In the genomic region with DNA sequence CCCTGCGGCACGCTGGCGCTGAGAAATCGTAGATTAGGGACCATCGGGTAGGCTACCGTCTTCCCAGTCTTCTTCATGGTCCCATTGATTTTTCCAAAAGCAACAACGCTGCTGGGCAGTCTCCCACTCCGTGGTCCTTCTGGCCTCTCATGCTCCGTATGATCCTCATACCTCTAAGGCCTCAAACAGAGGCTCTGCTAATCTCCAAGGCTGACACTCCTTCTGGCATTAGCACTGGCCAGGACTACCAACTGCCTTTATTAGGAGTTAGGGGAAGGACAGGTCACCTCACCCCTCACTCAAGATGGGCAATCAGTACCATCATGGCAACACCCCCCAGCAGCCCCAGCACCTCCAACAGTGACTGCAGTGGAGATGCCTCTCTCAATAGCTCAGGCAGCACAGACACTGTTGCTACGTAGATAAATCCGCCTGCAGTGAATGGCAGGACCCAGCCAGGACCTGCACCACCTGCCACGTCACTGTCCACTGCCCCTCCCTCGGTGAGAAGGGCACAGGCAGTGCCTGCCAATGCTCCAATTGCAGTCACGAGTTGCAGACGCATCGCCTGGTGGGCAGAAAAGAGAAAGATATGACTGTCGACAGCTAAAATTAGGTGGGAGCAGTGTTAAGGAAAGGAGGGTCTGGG, we compare ENCODE assay signal across 8 mouse cellular contexts. TPM values are rescaled to one million over a fixed set of nuclear protein-coding genes. Genes with fewer than 3 reads are reported as not detected.
DNase-seq lines count a peak whose midpoint lies in the region; ATAC-seq and TF ChIP-seq lines count a peak whose summit lies in the region.

No protein-coding gene starts in this region.

- no peak for TF ChIP-seq CTCF in lung, embryonic 14.5 days (IDR thresholded peaks at IDR 0.05; ENCODE audit: low read depth)

- H3K9me3 ChIP-seq in lung, embryonic 14.5 days (ENCODE audit: low read depth, low read length), result no peaks in the 10 kb centered on the region
- no peaks in the 10 kb centered on the region for H3K9me3 ChIP-seq in forebrain, embryonic 11.5 days (ENCODE audit: control insufficient read depth, low read length)
- no peaks in the 10 kb centered on the region for H3K9me3 ChIP-seq in hindbrain, embryonic 12.5 days (replicated peaks)
- no peaks in the 10 kb centered on the region for H3K9me3 ChIP-seq in midbrain, embryonic 15.5 days

- 67% methylated on average over 17 of the region's 17 CpGs for WGBS in lung, embryonic 14.5 days
- WGBS in forebrain, embryonic 11.5 days, result 52% methylated on average over 17 of the region's 17 CpGs
- WGBS in hindbrain, embryonic 12.5 days, result 52% methylated on average over 17 of the region's 17 CpGs
- WGBS in midbrain, embryonic 15.5 days, result 34% methylated on average over 17 of the region's 17 CpGs

- H3K36me3 ChIP-seq in lung, embryonic 14.5 days (ENCODE audit: insufficient read depth), result peaks cover 25% of the 10 kb centered on the region
- peaks cover 10% of the 10 kb centered on the region for H3K36me3 ChIP-seq in forebrain, embryonic 11.5 days (ENCODE audit: control insufficient read depth, insufficient read depth, low read length)
- H3K36me3 ChIP-seq in hindbrain, embryonic 12.5 days, result peaks cover 17% of the 10 kb centered on the region
- peaks cover 9% of the 10 kb centered on the region; the same call in 1 of the 2 replicates for H3K36me3 ChIP-seq in midbrain, embryonic 15.5 days (replicated peaks)

- no peak for ATAC-seq in lung, embryonic 14.5 days (ENCODE audit: insufficient read depth)
- ATAC-seq in forebrain, embryonic 11.5 days (replicated peaks; ENCODE audit: low FRiP score), result no peak
- ATAC-seq in hindbrain, embryonic 12.5 days (ENCODE audit: low FRiP score), result no peak
- no peak for ATAC-seq in midbrain, embryonic 15.5 days (replicated peaks)
- no peak for ATAC-seq in erythroid progenitor cell, adult 5-6 weeks (replicated peaks; ENCODE audit: low FRiP score, poor library complexity, severe bottlenecking)

- no peak for DNase-seq in lung, embryonic 14.5 days
- DNase-seq in lung, postnatal 36 days, result no peak
- DNase-seq in forebrain, embryonic 11.5 days (ENCODE audit: low spot score), result peak; percentile 58
- DNase-seq in left cerebral cortex, adult 18-20 months (ENCODE audit: low spot score in 2 of 2), result no peak
- no peak for DNase-seq in Muller cell, postnatal 12 days (ENCODE audit: inconsistent ontology term)

- peaks cover 39% of the 10 kb centered on the region; the same call in 1 of the 2 replicates for H3K4me1 ChIP-seq in lung, embryonic 14.5 days (ENCODE audit: insufficient read depth)
- peaks cover 42% of the 10 kb centered on the region for H3K4me1 ChIP-seq in forebrain, embryonic 11.5 days (replicated peaks; ENCODE audit: control insufficient read depth, insufficient read depth, low read length)
- H3K4me1 ChIP-seq in hindbrain, embryonic 12.5 days, result peaks cover 71% of the 10 kb centered on the region
- peaks cover 77% of the 10 kb centered on the region for H3K4me1 ChIP-seq in midbrain, embryonic 15.5 days

- H3K9ac ChIP-seq in lung, embryonic 14.5 days, result no peak overlapping the region
- peak overlapping the region; percentile 21; the same call in 1 of the 2 replicates for H3K9ac ChIP-seq in forebrain, embryonic 11.5 days (ENCODE audit: low read length)
- H3K9ac ChIP-seq in hindbrain, embryonic 12.5 days, result peak overlapping the region; percentile 98; the same call in 1 of the 2 replicates
- no peak overlapping the region for H3K9ac ChIP-seq in midbrain, embryonic 15.5 days

- peak overlapping the region; percentile 98 for H3K4me2 ChIP-seq in lung, embryonic 14.5 days
- H3K4me2 ChIP-seq in forebrain, embryonic 11.5 days (ENCODE audit: low read depth, low read length, severe bottlenecking), result peak overlapping the region; percentile 86
- peak overlapping the region; percentile 89 for H3K4me2 ChIP-seq in hindbrain, embryonic 12.5 days (replicated peaks)
- H3K4me2 ChIP-seq in midbrain, embryonic 15.5 days, result peak overlapping the region; percentile 90

- peak overlapping the region; percentile 50; the same call in 1 of the 2 replicates for H3K27ac ChIP-seq in lung, embryonic 14.5 days (ENCODE audit: low read depth)
- peak overlapping the region; percentile 99 for H3K27ac ChIP-seq in forebrain, embryonic 11.5 days (ENCODE audit: low read depth, low read length)
- H3K27ac ChIP-seq in hindbrain, embryonic 12.5 days, result peak overlapping the region; percentile 97
- H3K27ac ChIP-seq in midbrain, embryonic 15.5 days, result peak overlapping the region; percentile 99

- H3K27me3 ChIP-seq in lung, embryonic 14.5 days (ENCODE audit: insufficient read depth, low read length), result no peaks in the 10 kb centered on the region
- no peaks in the 10 kb centered on the region for H3K27me3 ChIP-seq in forebrain, embryonic 11.5 days (ENCODE audit: control insufficient read depth, insufficient read depth, low read length)
- no peaks in the 10 kb centered on the region for H3K27me3 ChIP-seq in hindbrain, embryonic 12.5 days
- no peaks in the 10 kb centered on the region for H3K27me3 ChIP-seq in midbrain, embryonic 15.5 days (replicated peaks)

- H3K4me3 ChIP-seq in lung, embryonic 14.5 days (ENCODE audit: low read depth, low read length), result peak overlapping the region; percentile 79; the same call in 1 of the 2 replicates
- peak overlapping the region; percentile 12; the same call in 1 of the 2 replicates for H3K4me3 ChIP-seq in forebrain, embryonic 11.5 days (ENCODE audit: low read depth, low read length)
- H3K4me3 ChIP-seq in hindbrain, embryonic 12.5 days, result peak overlapping the region; percentile 77
- H3K4me3 ChIP-seq in midbrain, embryonic 15.5 days, result peak overlapping the region; percentile 62; the same call in 1 of the 2 replicates

RNA-seq across cellular contexts. Expression of gene H2-Ke6, which starts 0.8 kb away (rescaled TPM):
- polyA plus RNA-seq in lung, embryonic 14.5 days (2014; fragmentation: Nextera tagmentation; extraction: Ambion mirVana), result 35.9 and 40.6 TPM in 2 replicates
- 81.7 and 101 TPM in 2 replicates for polyA plus RNA-seq in forebrain, embryonic 11.5 days (2014; fragmentation: Nextera tagmentation; extraction: Ambion mirVana)
- 57.5 and 67.6 TPM in 2 replicates for polyA plus RNA-seq in hindbrain, embryonic 12.5 days (2016; fragmentation: Nextera tagmentation; extraction: Ambion mirVana)
- polyA plus RNA-seq in midbrain, embryonic 15.5 days (2015; fragmentation: Nextera tagmentation; extraction: Ambion mirVana), result 65.6 and 74.1 TPM in 2 replicates
- total RNA-seq in erythroid progenitor cell, adult 5-6 weeks (2015; ENCODE audit: low replicate concordance), result 40.4 and 50.3 TPM in 2 replicates
- total RNA-seq in erythroid progenitor cell, adult 5-6 weeks (2017; ENCODE audit: low replicate concordance), result 10.8 and 14.9 TPM in 2 replicates
- 10 to 100 TPM; 39.3 to 43.2 TPM for total RNA-seq in left cerebral cortex, adult 18-20 months (2021)

RNA-seq across cellular contexts. Expression of gene Slc39a7, which starts 2.9 kb away (rescaled TPM):
- 102 and 105 TPM in 2 replicates for polyA plus RNA-seq in lung, embryonic 14.5 days (2014; fragmentation: Nextera tagmentation; extraction: Ambion mirVana)
- 99.6 and 104 TPM in 2 replicates for polyA plus RNA-seq in forebrain, embryonic 11.5 days (2014; fragmentation: Nextera tagmentation; extraction: Ambion mirVana)
- 179 and 187 TPM in 2 replicates for polyA plus RNA-seq in hindbrain, embryonic 12.5 days (2016; fragmentation: Nextera tagmentation; extraction: Ambion mirVana)
- polyA plus RNA-seq in midbrain, embryonic 15.5 days (2015; fragmentation: Nextera tagmentation; extraction: Ambion mirVana), result 178 and 184 TPM in 2 replicates
- 2.5 and 8.6 TPM in 2 replicates for total RNA-seq in erythroid progenitor cell, adult 5-6 weeks (2015; ENCODE audit: low replicate concordance)
- total RNA-seq in erythroid progenitor cell, adult 5-6 weeks (2017; ENCODE audit: low replicate concordance), result 18.9 and 20.7 TPM in 2 replicates
- total RNA-seq in left cerebral cortex, adult 18-20 months (2021), result 100 to 1,000 TPM in 1 of 2 experiments, 10 to 100 TPM in 1; 96.1 to 101 TPM

RNA-seq across cellular contexts. Expression of gene Rxrb, which starts 3.0 kb away (rescaled TPM):
- 30.3 and 35.3 TPM in 2 replicates for polyA plus RNA-seq in lung, embryonic 14.5 days (2014; fragmentation: Nextera tagmentation; extraction: Ambion mirVana)
- polyA plus RNA-seq in forebrain, embryonic 11.5 days (2014; fragmentation: Nextera tagmentation; extraction: Ambion mirVana), result 32.8 and 40.3 TPM in 2 replicates
- polyA plus RNA-seq in hindbrain, embryonic 12.5 days (2016; fragmentation: Nextera tagmentation; extraction: Ambion mirVana), result 64.9 and 68.3 TPM in 2 replicates
- polyA plus RNA-seq in midbrain, embryonic 15.5 days (2015; fragmentation: Nextera tagmentation; extraction: Ambion mirVana), result 64.7 and 65.5 TPM in 2 replicates
- total RNA-seq in erythroid progenitor cell, adult 5-6 weeks (2015; ENCODE audit: low replicate concordance), result 5.4 and 8.4 TPM in 2 replicates
- total RNA-seq in erythroid progenitor cell, adult 5-6 weeks (2017; ENCODE audit: low replicate concordance), result 11.5 and 14.5 TPM in 2 replicates
- total RNA-seq in left cerebral cortex, adult 18-20 months (2021), result 10 to 100 TPM; 80.6 to 84.1 TPM

RNA-seq across cellular contexts. Expression of gene Ring1, which starts 4.1 kb away (rescaled TPM):
- polyA plus RNA-seq in lung, embryonic 14.5 days (2014; fragmentation: Nextera tagmentation; extraction: Ambion mirVana), result 5.6 and 6.6 TPM in 2 replicates
- 7.5 and 8.3 TPM in 2 replicates for polyA plus RNA-seq in forebrain, embryonic 11.5 days (2014; fragmentation: Nextera tagmentation; extraction: Ambion mirVana)
- 28.2 and 29.7 TPM in 2 replicates for polyA plus RNA-seq in hindbrain, embryonic 12.5 days (2016; fragmentation: Nextera tagmentation; extraction: Ambion mirVana)
- polyA plus RNA-seq in midbrain, embryonic 15.5 days (2015; fragmentation: Nextera tagmentation; extraction: Ambion mirVana), result 22.8 and 26.3 TPM in 2 replicates
- 1.3 and 2.5 TPM in 2 replicates for total RNA-seq in erythroid progenitor cell, adult 5-6 weeks (2015; ENCODE audit: low replicate concordance)
- 1.9 and 2.0 TPM in 2 replicates for total RNA-seq in erythroid progenitor cell, adult 5-6 weeks (2017; ENCODE audit: low replicate concordance)
- total RNA-seq in left cerebral cortex, adult 18-20 months (2021), result 10 to 100 TPM; 31.6 to 34.6 TPM

RNA-seq across cellular contexts. Expression of gene Col11a2, which starts 10.6 kb away (rescaled TPM):
- 4.3 and 5.0 TPM in 2 replicates for polyA plus RNA-seq in lung, embryonic 14.5 days (2014; fragmentation: Nextera tagmentation; extraction: Ambion mirVana)
- polyA plus RNA-seq in forebrain, embryonic 11.5 days (2014; fragmentation: Nextera tagmentation; extraction: Ambion mirVana), result 1.3 and 1.7 TPM in 2 replicates
- polyA plus RNA-seq in hindbrain, embryonic 12.5 days (2016; fragmentation: Nextera tagmentation; extraction: Ambion mirVana), result 7.8 and 18.0 TPM in 2 replicates
- 3.2 and 4.8 TPM in 2 replicates for polyA plus RNA-seq in midbrain, embryonic 15.5 days (2015; fragmentation: Nextera tagmentation; extraction: Ambion mirVana)
- total RNA-seq in erythroid progenitor cell, adult 5-6 weeks (2015; ENCODE audit: low replicate concordance), result 0.36 and 0.42 TPM in 2 replicates
- 2.1 and 2.9 TPM in 2 replicates for total RNA-seq in erythroid progenitor cell, adult 5-6 weeks (2017; ENCODE audit: low replicate concordance)
- 10 to 100 TPM; 14.5 to 14.6 TPM for total RNA-seq in left cerebral cortex, adult 18-20 months (2021)

Comparison
In these comparisons a context has a peak if more than half of its experiments do, and no peak if none do; other contexts are left out.
1. H3K4me3 ChIP-seq: peak in every context shown above with its lines; median percentile 79 in lung, embryonic 14.5 days; 77 in hindbrain, embryonic 12.5 days; 62 in midbrain, embryonic 15.5 days; 12 in forebrain, embryonic 11.5 days.
2. H3K9ac ChIP-seq: peak in forebrain, embryonic 11.5 days (single experiment) and hindbrain, embryonic 12.5 days (single experiment); none in lung, embryonic 14.5 days (single experiment) and midbrain, embryonic 15.5 days (single experiment).
3. Peak in every context shown above with its lines, with median percentiles within 50 percentile points of each other: H3K27ac ChIP-seq and H3K4me2 ChIP-seq.